Mouse (Mus musculus) gastrocnemius, postnatal 14 days (tissue): ENCODE results near the gene Arhgap9. TPM values are rescaled to one million over a fixed set of nuclear protein-coding genes. Genes with fewer than 3 reads are reported as not detected.
"Not testable (repeated sequence)": the region's sequence is repeated elsewhere in the genome, so short reads cannot be mapped to it uniquely, and the experiment has no call there.

Source experiments
- DNase-seq: peaks from one replicate; pipeline ENCODE4 v3.0.0; 2021; ENCODE audit warnings: mixed read lengths
- intact Hi-C: fragments of 180-260 bp; cut with DNase I; formaldehyde crosslinking; loops from one replicate; pipeline ENCODE4 v1.15.1; 2025; ENCODE audit warnings: low total_unique reads
- total RNA-seq, 2 experiments: library from RNA; stranded (reverse); gene quantifications; 2 replicates each; pipeline ENCODE4 v1.2.3; 2021

The Arhgap9 gene
- total RNA-seq, 2 experiments from 2014 or later: 1.3 to 2.1 TPM

- intact Hi-C loops: no loop called here
- DNase-seq: peak; percentile 53
These were observed 30.6 kb upstream of the Arhgap9 start for GRCm38 (mm10) chr10:127290930-127291880.

GRCm38 (mm10) chr10:127291881-127292638 lies 29.7 kb upstream of the Arhgap9 start:
- intact Hi-C loops: no loop called here
- no peak for DNase-seq

GRCm38 (mm10) chr10:127292987-127293538 lies 28.7 kb upstream of the Arhgap9 start:
- peak; percentile 59 for DNase-seq
- intact Hi-C loops: no loop called here

- DNase-seq: no peak
These were observed 28.1 kb upstream of the Arhgap9 start for GRCm38 (mm10) chr10:127293590-127294113.

GRCm38 (mm10) chr10:127294895-127295510 lies 26.8 kb upstream of the Arhgap9 start:
- no peak for DNase-seq
- intact Hi-C loops: no loop called here

More at GRCm38 (mm10) chr10:127293590-127294113, 28.1 kb upstream of the Arhgap9 start:
- intact Hi-C loops: no loop called here

GRCm38 (mm10) chr10:127295986-127296794 lies 25.6 kb upstream of the Arhgap9 start:
- intact Hi-C loops: no loop called here
- DNase-seq: no peak

GRCm38 (mm10) chr10:127297015-127297871 lies 24.5 kb upstream of the Arhgap9 start:
- intact Hi-C loops: no loop called here
- no peak for DNase-seq

- intact Hi-C loops: no loop called here
- DNase-seq: no peak
These were observed 21.4 kb upstream of the Arhgap9 start for GRCm38 (mm10) chr10:127300361-127300760.

- DNase-seq: no peak
These were observed 18.6 kb upstream of the Arhgap9 start for GRCm38 (mm10) chr10:127303136-127303535.

GRCm38 (mm10) chr10:127309167-127309566 lies 12.6 kb upstream of the Arhgap9 start:
- intact Hi-C loops, DNase-seq: not testable (repeated sequence)

More at GRCm38 (mm10) chr10:127303136-127303535, 18.6 kb upstream of the Arhgap9 start:
- intact Hi-C loops: no loop called here

GRCm38 (mm10) chr10:127310523-127311475 lies 11.0 kb upstream of the Arhgap9 start:
- intact Hi-C loops: no loop called here
- no peak for DNase-seq

- intact Hi-C loops: no loop called here
- peak; percentile 91 for DNase-seq
These were observed 10.0 kb upstream of the Arhgap9 start, which contains the start of gene Mars for GRCm38 (mm10) chr10:127311476-127312355. Gene Mars (minus strand): TSS chr10:127311786.

- DNase-seq: peak; percentile 75
- intact Hi-C loops: no loop called here
These were observed 9.4 kb upstream of the Arhgap9 start for GRCm38 (mm10) chr10:127312356-127312676.

GRCm38 (mm10) chr10:127312858-127313257 lies 8.9 kb upstream of the Arhgap9 start:
- intact Hi-C loops: no loop called here
- no peak for DNase-seq

- DNase-seq, intact Hi-C loops: not testable (repeated sequence)
These were observed 8.2 kb upstream of the Arhgap9 start for GRCm38 (mm10) chr10:127313516-127313915.

GRCm38 (mm10) chr10:127314950-127315349 lies 6.8 kb upstream of the Arhgap9 start:
- not testable (repeated sequence) for DNase-seq
- intact Hi-C loops: loop anchor here (5.0 kb wide), 1 partner anchor 1307 kb away; no protein-coding TSS in a partner anchor
